Mouse (Mus musculus) heart, postnatal 0 days (tissue): ENCODE measurements around the gene Tacr2. TPM values are rescaled to one million over a fixed set of nuclear protein-coding genes. Genes with fewer than 3 reads are reported as not detected.

Experiments used
- ATAC-seq: fragments of 200-750 bp; cut with Nextera tagmentation; 2 replicates; pipeline ENCODE4 v1.8.0; 2017; ENCODE audit warnings: low read depth, moderate number of reproducible peaks, moderate library complexity; ENCODE audit not compliant: insufficient read depth
- DNase-seq: peaks from one replicate; pipeline ENCODE4 v3.0.0-alpha.2; 2016; ENCODE audit warnings: low spot score
- H3K27ac ChIP-seq: fragments of 300-500 bp; sonication (generic); 2 replicates; pipeline ENCODE4 v1.5.1; 2014; ENCODE audit warnings: low read depth, mild to moderate bottlenecking
- H3K27me3 ChIP-seq: fragments of 300-500 bp; sonication (generic); 2 replicates; pipeline ENCODE4 v1.6.1; 2014; ENCODE audit warnings: low read length, mixed read lengths; ENCODE audit not compliant: control insufficient read depth, insufficient read depth
- H3K36me3 ChIP-seq: fragments of 300-500 bp; sonication (generic); replicated peaks from 2 replicates; pipeline ENCODE4 v1.6.1; 2014; ENCODE audit warnings: low read length, mixed read lengths; ENCODE audit not compliant: control insufficient read depth, insufficient read depth
- H3K4me1 ChIP-seq: fragments of 300-500 bp; sonication (generic); 2 replicates; pipeline ENCODE4 v1.6.1; 2014; ENCODE audit warnings: antibody characterized with exemption; ENCODE audit not compliant: control insufficient read depth, insufficient read depth
- H3K4me2 ChIP-seq: fragments of 300-500 bp; sonication (generic); 2 replicates; pipeline ENCODE4 v1.6.1; 2014; ENCODE audit warnings: low read depth, mild to moderate bottlenecking, low read length, moderate library complexity
- H3K4me3 ChIP-seq: fragments of 300-500 bp; sonication (generic); 2 replicates; pipeline ENCODE4 v1.5.1; 2014; ENCODE audit warnings: low read depth, low read length
- H3K9ac ChIP-seq: fragments of 300-500 bp; sonication (generic); replicated peaks from 2 replicates; pipeline ENCODE4 v1.6.1; 2014; ENCODE audit warnings: low read depth, low read length, mixed read lengths
- H3K9me3 ChIP-seq: fragments of 300-500 bp; sonication (generic); replicated peaks from 2 replicates; pipeline ENCODE4 v1.6.1; 2016; ENCODE audit warnings: low read length; ENCODE audit not compliant: control insufficient read depth
- CTCF ChIP-seq: IDR thresholded peaks from 2 replicates; pipeline ENCODE4 v1.5.1; 2016; ENCODE audit warnings: antibody characterized with exemption, control low read depth, low read depth
- EP300 ChIP-seq: IDR thresholded peaks from 2 replicates; pipeline ENCODE4 v1.6.1; 2016; ENCODE audit warnings: antibody characterized with exemption, low read depth
- WGBS: fragments of 180-500 bp; shearing (Covaris S2); extraction: QIAGEN DNeasy Blood & Tissue Kit; methylation state at CpG from one replicate; pipeline ENCODE4 v1.1.7; 2014; 5-methylcytosine and 5-hydroxymethylcytosine counted together
- polyA plus RNA-seq: library from polyadenylated mRNA; unstranded; fragments of >200 nt; fragmentation: Nextera tagmentation; extraction: Ambion mirVana; gene quantifications from 2 replicates; pipeline ENCODE4 v1.2.1, GENCODE M21; 2015
- total RNA-seq: library from RNA; depleted of rRNA; stranded (reverse); fragments of >200 nt; gene quantifications from 2 replicates; pipeline ENCODE4 v1.2.3, GENCODE M21; 2014; ENCODE audit warnings: low replicate concordance

Gene Tacr2
- total and polyA plus RNA-seq, 2 experiments from 2014 or later = 2.7 TPM; not detected in 1

- no peaks in the 10 kb centered on the region for H3K9me3 ChIP-seq
- no peaks in the 10 kb centered on the region for H3K4me1 ChIP-seq
- 61% methylated on average over 2 of the region's 2 CpGs for WGBS
- H3K4me2 ChIP-seq = no peak overlapping the region
- no peak for ATAC-seq
- no peak overlapping the region for H3K27ac ChIP-seq
- no peaks in the 10 kb centered on the region for H3K36me3 ChIP-seq
- no peaks in the 10 kb centered on the region for H3K27me3 ChIP-seq
- H3K4me3 ChIP-seq = no peak overlapping the region
- no peak overlapping the region for H3K9ac ChIP-seq
- DNase-seq = no peak
- TF ChIP-seq CTCF (no peak), EP300 (no peak)
Measured at GRCm38 (mm10) chr10:62221647-62222046, 30.6 kb upstream of the Tacr2 start.

GRCm38 (mm10) chr10:62222777-62223176 is 29.5 kb upstream of the Tacr2 start:
- Histone ChIP-seq H3K4me1 (no peaks in the 10 kb centered on the region), H3K36me3 (no peaks in the 10 kb centered on the region), H3K4me2 (no peak overlapping the region), H3K27me3 (no peaks in the 10 kb centered on the region), H3K27ac (no peak overlapping the region), H3K9ac (no peak overlapping the region), H3K9me3 (no peaks in the 10 kb centered on the region), H3K4me3 (no peak overlapping the region)
- DNase-seq = no peak
- WGBS = 82% methylated on average over 17 of the region's 17 CpGs
- TF ChIP-seq CTCF (no peak), EP300 (no peak)
- no peak for ATAC-seq

GRCm38 (mm10) chr10:62224231-62224630 is 28.0 kb upstream of the Tacr2 start:
- DNase-seq = no peak
- Histone ChIP-seq H3K4me2 (no peak overlapping the region), H3K27me3 (0 out of 2 replicates have a peak, but pooled peaks cover under 1% of the 10 kb centered on the region), H3K36me3 (no peaks in the 10 kb centered on the region), H3K4me1 (no peaks in the 10 kb centered on the region), H3K9me3 (no peaks in the 10 kb centered on the region), H3K4me3 (no peak overlapping the region), H3K27ac (no peak overlapping the region), H3K9ac (no peak overlapping the region)
- TF ChIP-seq EP300 = no peak
- no peak for TF ChIP-seq CTCF
- no peak for ATAC-seq
- WGBS = 55% methylated on average over 6 of the region's 6 CpGs

GRCm38 (mm10) chr10:62225839-62226238 is 26.4 kb upstream of the Tacr2 start:
- no peak overlapping the region for H3K4me2 ChIP-seq

GRCm38 (mm10) chr10:62228126-62228525 is 24.1 kb upstream of the Tacr2 start:
- ATAC-seq = no peak
- 71% methylated on average over 6 of the region's 6 CpGs for WGBS
- peaks cover 17% of the 10 kb centered on the region for H3K27me3 ChIP-seq
- no peak overlapping the region for H3K27ac ChIP-seq
- no peak for DNase-seq
- TF ChIP-seq EP300 (no peak), CTCF (no peak)
- no peak overlapping the region for H3K9ac ChIP-seq
- H3K4me2 ChIP-seq = no peak overlapping the region
- peaks cover 6% of the 10 kb centered on the region; the same call in 1 of the 2 replicates for H3K4me1 ChIP-seq
- H3K36me3 ChIP-seq = no peaks in the 10 kb centered on the region
- H3K9me3 ChIP-seq = no peaks in the 10 kb centered on the region
- H3K4me3 ChIP-seq = no peak overlapping the region

More at GRCm38 (mm10) chr10:62225839-62226238, 26.4 kb upstream of the Tacr2 start:
- TF ChIP-seq CTCF (no peak), EP300 (no peak)
- Histone ChIP-seq H3K27me3 (peaks cover 9% of the 10 kb centered on the region; the same call in 1 of the 2 replicates), H3K27ac (no peak overlapping the region), H3K9ac (no peak overlapping the region), H3K36me3 (no peaks in the 10 kb centered on the region), H3K4me1 (peaks cover 6% of the 10 kb centered on the region; the same call in 1 of the 2 replicates), H3K4me3 (no peak overlapping the region), H3K9me3 (no peaks in the 10 kb centered on the region)
- 76% methylated on average over 7 of the region's 7 CpGs for WGBS
- DNase-seq = no peak
- no peak for ATAC-seq

GRCm38 (mm10) chr10:62230708-62231394 is 21.4 kb upstream of the Tacr2 start, which contains the start of gene Tspan15:
Tspan15 (minus strand) TSS chr10:62231251.
- H3K4me2 ChIP-seq = peak within 1 kb of the TSS; percentile 80
- no peaks in the 10 kb centered on the region for H3K9me3 ChIP-seq
- WGBS = under 1% methylated on average over 59 of the region's 59 CpGs
- TF ChIP-seq CTCF = no peak
- no peak for TF ChIP-seq EP300
- no peaks in the 10 kb centered on the region for H3K36me3 ChIP-seq
- peaks cover 17% of the 10 kb centered on the region for H3K27me3 ChIP-seq
- peaks cover 6% of the 10 kb centered on the region; the same call in 1 of the 2 replicates for H3K4me1 ChIP-seq
- no peak within 1 kb of the TSS for H3K27ac ChIP-seq
- DNase-seq (peak; percentile 75), ATAC-seq (peak; percentile 98)
- H3K4me3 ChIP-seq = peak within 1 kb of the TSS; percentile 56
- peak within 1 kb of the TSS; percentile 44 for H3K9ac ChIP-seq
